Mouse (Mus musculus) E14TG2a.4 (cell line): ENCODE measurements at regions not wholly inside any gene's neighbourhood (a gene's known extent, or its start where the extent isn't known, plus 50 kb on each side); places are given as distances from the start of the nearest gene placed in this dataset.

Experiments used
- H3K27me3 ChIP-seq: 2 replicates; pipeline ENCODE4 v1.6.1; 2014; ENCODE audit warnings: low read length, control low read depth; ENCODE audit not compliant: insufficient read depth
- H3K36me3 ChIP-seq: 2 replicates; pipeline ENCODE4 v1.6.1; 2014; ENCODE audit warnings: low read length, control low read depth; ENCODE audit not compliant: insufficient read depth
- H3K4me1 ChIP-seq: replicated peaks from 2 replicates; pipeline ENCODE4 v1.6.1; 2014; ENCODE audit warnings: low read depth, low read length, control low read depth
- H3K4me3 ChIP-seq: replicated peaks from 2 replicates; pipeline ENCODE4 v1.5.1; 2014; ENCODE audit warnings: mild to moderate bottlenecking, low read length
- H3K9me3 ChIP-seq: 2 replicates; pipeline ENCODE4 v1.6.1; 2014; ENCODE audit warnings: low read length, control low read depth
- CTCF ChIP-seq: conservative IDR thresholded peaks from 2 replicates; pipeline ENCODE4 v1.5.1; 2014; ENCODE audit warnings: low read length
- NANOG ChIP-seq: IDR thresholded peaks from 2 replicates; pipeline ENCODE4 v1.6.1; 2014; ENCODE audit warnings: borderline replicate concordance, low read length, mixed read lengths
- POU5F1 ChIP-seq: IDR thresholded peaks from 2 replicates; pipeline ENCODE4 v1.6.1; 2014; ENCODE audit warnings: low read length, borderline replicate concordance

- no peaks in the 10 kb centered on the region for H3K36me3 ChIP-seq
- TF ChIP-seq POU5F1, result no peak
- TF ChIP-seq CTCF, result no peak
- TF ChIP-seq NANOG, result no peak
- no peaks in the 10 kb centered on the region for H3K4me1 ChIP-seq
- no peaks in the 10 kb centered on the region for H3K27me3 ChIP-seq
- no peak overlapping the region for H3K4me3 ChIP-seq
- H3K9me3 ChIP-seq, result no peaks in the 10 kb centered on the region
Observed at GRCm38 (mm10) chr13:10687379-10687778, 326.7 kb upstream of the Chrm3 start.

- TF ChIP-seq NANOG (no peak), CTCF (no peak), POU5F1 (no peak)
- Histone ChIP-seq H3K4me1 (no peaks in the 10 kb centered on the region), H3K36me3 (no peaks in the 10 kb centered on the region), H3K9me3 (no peaks in the 10 kb centered on the region), H3K27me3 (no peaks in the 10 kb centered on the region), H3K4me3 (no peak overlapping the region)
Observed at GRCm38 (mm10) chr13:10654086-10654422, 293.4 kb upstream of the Chrm3 start.

DNA sequence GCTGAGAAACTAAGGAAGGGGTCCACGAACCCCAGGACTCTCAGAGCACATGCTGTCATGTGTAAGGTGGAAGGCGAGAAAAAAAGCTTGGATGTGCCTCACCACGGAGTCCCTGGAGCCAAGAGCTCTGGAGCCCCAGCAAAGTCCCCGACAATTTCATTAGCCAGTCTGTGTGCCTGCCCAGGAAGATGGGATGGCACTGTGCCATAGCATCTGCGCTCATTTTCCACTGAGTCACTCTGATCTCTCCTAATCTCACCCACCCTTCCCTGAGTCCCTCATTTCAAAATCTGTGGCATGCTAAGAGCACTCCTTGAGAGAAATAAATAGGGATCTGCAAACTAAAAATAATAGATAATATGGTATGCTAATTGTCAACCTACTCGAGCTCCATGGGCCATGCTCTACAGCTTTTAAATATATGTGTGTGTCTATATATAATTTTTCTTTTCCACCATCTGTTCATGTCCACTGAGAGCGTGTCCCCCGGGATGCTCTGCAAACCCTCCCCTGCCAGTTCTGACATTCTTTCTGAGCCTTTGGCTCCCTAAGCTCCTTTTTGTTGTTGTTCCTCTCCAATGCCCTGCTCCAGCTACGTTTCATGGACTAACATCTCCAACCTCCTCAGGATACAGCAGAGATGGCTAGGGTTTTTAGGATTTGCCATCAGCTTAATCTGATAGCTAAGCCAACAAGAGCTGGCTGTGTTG lies 292.9 kb upstream of the Chrm3 start:
- Histone ChIP-seq H3K27me3 (no peaks in the 10 kb centered on the region), H3K9me3 (no peaks in the 10 kb centered on the region), H3K4me3 (no peak overlapping the region), H3K4me1 (no peaks in the 10 kb centered on the region), H3K36me3 (no peaks in the 10 kb centered on the region)
- TF ChIP-seq NANOG (no peak), POU5F1 (no peak), CTCF (no peak)

GRCm38 (mm10) chr13:10636859-10637258 lies 276.2 kb upstream of the Chrm3 start:
- no peaks in the 10 kb centered on the region for H3K36me3 ChIP-seq
- H3K4me1 ChIP-seq, result no peaks in the 10 kb centered on the region
- H3K27me3 ChIP-seq, result no peaks in the 10 kb centered on the region
- TF ChIP-seq POU5F1, result no peak
- TF ChIP-seq NANOG, result no peak
- no peak for TF ChIP-seq CTCF
- H3K4me3 ChIP-seq, result no peak overlapping the region
- H3K9me3 ChIP-seq, result no peaks in the 10 kb centered on the region

GRCm38 (mm10) chr13:10630467-10630866 lies 269.8 kb upstream of the Chrm3 start:
- Histone ChIP-seq H3K27me3 (no peaks in the 10 kb centered on the region), H3K4me1 (no peaks in the 10 kb centered on the region), H3K4me3 (no peak overlapping the region), H3K36me3 (no peaks in the 10 kb centered on the region), H3K9me3 (no peaks in the 10 kb centered on the region)
- no peak for TF ChIP-seq CTCF
- no peak for TF ChIP-seq NANOG
- no peak for TF ChIP-seq POU5F1

GRCm38 (mm10) chr13:10619661-10620060 lies 259.0 kb upstream of the Chrm3 start:
- Histone ChIP-seq H3K27me3 (no peaks in the 10 kb centered on the region), H3K4me3 (no peak overlapping the region), H3K36me3 (no peaks in the 10 kb centered on the region), H3K4me1 (no peaks in the 10 kb centered on the region), H3K9me3 (no peaks in the 10 kb centered on the region)
- TF ChIP-seq CTCF (no peak), NANOG (no peak), POU5F1 (no peak)

DNA sequence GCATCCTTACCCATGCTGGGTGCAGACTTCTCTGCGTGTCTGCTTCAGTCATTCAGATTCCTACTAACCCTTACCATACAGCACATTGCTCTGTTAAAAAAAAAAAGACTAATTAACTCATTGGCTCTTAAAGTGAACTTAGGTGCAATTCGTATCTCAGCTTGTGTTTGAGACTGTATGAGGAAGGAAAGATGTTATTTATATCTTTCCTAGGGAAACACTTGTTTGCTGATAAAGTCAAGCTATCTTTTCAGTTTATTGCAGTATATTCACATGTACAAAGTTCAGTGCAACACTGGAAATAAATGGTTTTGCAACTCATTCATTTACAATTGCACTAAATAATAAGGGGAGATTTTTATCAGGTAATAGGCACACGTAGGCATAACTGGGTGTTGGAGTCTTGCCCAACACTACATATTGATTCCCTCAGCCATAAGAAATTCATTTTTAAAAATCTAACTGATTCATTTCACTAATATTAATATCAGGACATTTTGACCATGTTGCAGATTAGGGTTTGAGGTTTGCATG lies 257.8 kb upstream of the Chrm3 start:
- H3K9me3 ChIP-seq, result peaks cover 6% of the 10 kb centered on the region
- H3K36me3 ChIP-seq, result no peaks in the 10 kb centered on the region
- H3K27me3 ChIP-seq, result no peaks in the 10 kb centered on the region
- no peaks in the 10 kb centered on the region for H3K4me1 ChIP-seq
- TF ChIP-seq NANOG (no peak), CTCF (no peak), POU5F1 (no peak)
- H3K4me3 ChIP-seq, result no peak overlapping the region

DNA sequence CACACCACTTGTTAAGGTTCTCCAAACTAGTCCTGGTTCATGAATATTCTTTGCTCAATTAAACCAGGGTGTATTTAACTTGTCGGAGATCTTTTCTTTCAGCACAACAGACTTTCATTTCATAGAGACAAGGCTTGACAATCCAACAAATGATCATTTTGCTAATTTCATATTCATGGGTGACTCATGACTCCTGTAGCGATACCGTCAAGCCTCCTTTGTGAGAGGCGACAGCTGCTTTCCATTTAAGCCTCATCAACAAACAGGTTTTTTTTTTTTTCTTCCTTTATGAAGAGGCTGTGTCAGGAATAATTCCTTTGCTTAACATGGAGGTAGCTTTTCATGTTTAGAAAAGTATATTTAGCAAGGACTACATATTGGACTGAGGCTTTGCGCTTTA lies 214.3 kb upstream of the Chrm3 start:
- H3K9me3 ChIP-seq, result no peaks in the 10 kb centered on the region
- no peaks in the 10 kb centered on the region for H3K4me1 ChIP-seq
- H3K36me3 ChIP-seq, result no peaks in the 10 kb centered on the region
- no peak for TF ChIP-seq CTCF
- no peak for TF ChIP-seq NANOG
- no peak for TF ChIP-seq POU5F1
- H3K4me3 ChIP-seq, result no peak overlapping the region
- no peaks in the 10 kb centered on the region for H3K27me3 ChIP-seq

- Histone ChIP-seq H3K27me3 (no peaks in the 10 kb centered on the region), H3K9me3 (no peaks in the 10 kb centered on the region), H3K4me3 (no peak overlapping the region), H3K36me3 (no peaks in the 10 kb centered on the region), H3K4me1 (no peaks in the 10 kb centered on the region)
- TF ChIP-seq POU5F1, result no peak
- TF ChIP-seq NANOG, result no peak
- no peak for TF ChIP-seq CTCF
Observed at GRCm38 (mm10) chr13:10566825-10567224, 206.2 kb upstream of the Chrm3 start.
